Mouse (Mus musculus) layer of hippocampus, adult 11-12 months (tissue): Measurements from ENCODE around the gene Fam243.

Experiments
- DNase-seq: peaks from one replicate; pipeline ENCODE4 v3.0.0; 2022; ENCODE audit warnings: low spot score

Gene Fam243

GRCm38 (mm10) chr16:92319353-92320109 lies 1.7 kb downstream of the Fam243 start:
- DNase-seq, result no peak

GRCm38 (mm10) chr16:92316049-92316738 lies 5.0 kb downstream of the Fam243 start:
- no peak for DNase-seq

- DNase-seq, result peak; percentile 34
These were observed 7.1 kb downstream of the Fam243 start for GRCm38 (mm10) chr16:92313953-92314741.

GRCm38 (mm10) chr16:92309126-92309525 lies 12.1 kb downstream of the Fam243 start:
- no peak for DNase-seq

- DNase-seq, result no peak
These were observed 13.3 kb downstream of the Fam243 start for GRCm38 (mm10) chr16:92307947-92308346.

- no peak for DNase-seq
These were observed 15.7 kb downstream of the Fam243 start for GRCm38 (mm10) chr16:92305519-92305918.

GRCm38 (mm10) chr16:92302506-92302905 lies 18.7 kb downstream of the Fam243 start:
- DNase-seq, result no peak

- DNase-seq, result no peak
These were observed 19.3 kb downstream of the Fam243 start for GRCm38 (mm10) chr16:92301989-92302388.

GRCm38 (mm10) chr16:92301412-92301806 lies 19.8 kb downstream of the Fam243 start:
- DNase-seq, result no peak

GRCm38 (mm10) chr16:92300649-92301411 lies 20.4 kb downstream of the Fam243 start, which contains the start of gene Smim11:
Gene Smim11, plus strand, starts transcription at chr16:92301286.
- peak; percentile 96 for DNase-seq

- no peak for DNase-seq
These were observed 25.9 kb downstream of the Fam243 start for GRCm38 (mm10) chr16:92295328-92295727.

- DNase-seq, result no peak
These were observed 26.8 kb downstream of the Fam243 start for GRCm38 (mm10) chr16:92294267-92294970.

- no peak for DNase-seq
These were observed 29.1 kb downstream of the Fam243 start, which contains the start of gene Kcne2 for GRCm38 (mm10) chr16:92292101-92292500. Gene Kcne2, plus strand, starts transcription at chr16:92292389.

GRCm38 (mm10) chr16:92290045-92290444 lies 31.2 kb downstream of the Fam243 start:
- DNase-seq, result no peak

GRCm38 (mm10) chr16:92288778-92289177 lies 32.5 kb downstream of the Fam243 start:
- DNase-seq, result peak; percentile 21

- DNase-seq, result peak; percentile 89
These were observed 34.6 kb downstream of the Fam243 start for GRCm38 (mm10) chr16:92286609-92287008.

- DNase-seq, result no peak
These were observed 36.2 kb downstream of the Fam243 start for GRCm38 (mm10) chr16:92285068-92285467.

GRCm38 (mm10) chr16:92282671-92283070 lies 38.6 kb downstream of the Fam243 start:
- no peak for DNase-seq

- no peak for DNase-seq
These were observed 45.7 kb downstream of the Fam243 start for GRCm38 (mm10) chr16:92275526-92275925.

GRCm38 (mm10) chr16:92274516-92274915 lies 46.7 kb downstream of the Fam243 start:
- no peak for DNase-seq
